Mouse (Mus musculus): ENCODE data around the gene Ip6k3. TPM values are rescaled to one million over a fixed set of nuclear protein-coding genes. Genes with fewer than 3 reads are reported as not detected.

The Ip6k3 gene
- total and polyA plus RNA-seq, 2 experiments: not detected

DNA sequence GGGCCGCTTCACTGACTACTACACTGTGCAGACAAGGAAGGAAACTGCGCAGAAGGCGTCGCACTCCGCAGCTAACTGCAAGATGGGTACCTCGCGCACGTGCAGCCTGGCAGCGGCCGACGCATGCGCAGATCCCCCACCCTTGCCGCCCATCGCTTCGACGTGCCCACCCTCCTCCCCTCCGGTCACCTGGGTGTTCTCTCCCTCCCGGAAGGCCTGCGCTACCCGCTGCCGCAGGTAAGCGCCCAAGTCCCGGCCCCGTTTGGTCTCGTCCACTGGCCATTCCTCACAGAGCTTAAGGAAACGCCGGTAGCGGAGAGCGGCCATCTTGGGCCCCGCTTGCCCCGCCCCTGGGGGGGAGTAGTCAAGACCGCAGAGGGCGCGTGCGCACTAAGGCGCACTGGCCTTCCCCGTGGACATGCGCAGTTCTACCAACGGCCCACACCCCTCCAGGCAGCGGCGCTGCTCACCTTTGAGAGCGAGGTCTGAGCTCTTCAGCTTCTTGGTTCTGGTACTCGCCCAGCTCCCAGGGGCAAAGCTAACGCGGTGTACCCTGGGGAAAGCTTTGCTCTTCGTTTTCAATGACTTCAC lies 33.9 kb downstream of the Ip6k3 start, which contains the start of gene Uqcc2:
Gene Uqcc2 (minus strand): TSS at position 366 of the 591 bp plus-strand sequence.
- DNase-seq (ENCODE audit: extremely low read depth, low read depth, low spot score): peak; percentile 82
- peaks cover 6% of the 10 kb centered on the region for H3K4me1 ChIP-seq (ENCODE audit: control insufficient read depth, insufficient read depth, low read length)
- peak; percentile 47; the same call in 1 of the 2 replicates for TF ChIP-seq POLR2A (IDR thresholded peaks at IDR 0.05; ENCODE audit: extremely low read depth, insufficient read depth, low read length)
- TF ChIP-seq CTCF (IDR thresholded peaks at IDR 0.05; ENCODE audit: low read depth, low read length): peak; percentile 75
- H3K27me3 ChIP-seq (ENCODE audit: control insufficient read depth, insufficient read depth, low read length): no peaks in the 10 kb centered on the region
- under 1% methylated on average over 46 of the region's 46 CpGs for WGBS
- peak within 1 kb of the TSS; percentile 88 for H3K9ac ChIP-seq (ENCODE audit: low read depth, low read length)
- no peaks in the 10 kb centered on the region for H3K36me3 ChIP-seq (ENCODE audit: control insufficient read depth, insufficient read depth, low read length)
- peak within 1 kb of the TSS; percentile 64 for H3K27ac ChIP-seq (replicated peaks; ENCODE audit: insufficient read depth, low read depth, low read length)
- H3K79me2 ChIP-seq (ENCODE audit: control insufficient read depth, insufficient read depth, low read length): peaks cover 15% of the 10 kb centered on the region
- H3K4me3 ChIP-seq (ENCODE audit: insufficient read depth, low read depth, low read length): peak within 1 kb of the TSS; percentile 91

DNA sequence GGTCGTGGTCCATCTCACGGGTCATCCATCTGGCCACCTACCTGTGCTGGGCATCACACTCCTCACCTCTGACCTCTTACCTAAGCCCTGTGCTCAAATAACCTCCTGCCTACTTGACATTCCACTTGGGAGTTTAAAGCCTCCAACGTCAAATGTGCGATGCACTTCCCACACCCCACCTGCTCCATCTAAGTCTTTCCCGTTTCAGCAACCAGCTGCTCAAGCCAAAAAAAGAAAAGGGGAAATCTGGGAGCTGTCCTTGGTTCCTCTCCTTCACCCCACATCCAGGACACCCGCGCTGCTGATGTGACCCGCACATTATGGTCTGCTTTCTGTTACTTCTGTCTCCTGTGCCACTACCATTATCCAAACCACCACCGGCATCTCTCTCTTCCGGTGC lies 35.4 kb downstream of the Ip6k3 start:
- H3K4me3 ChIP-seq (ENCODE audit: insufficient read depth, low read depth, low read length): no peak overlapping the region
- H3K79me2 ChIP-seq (ENCODE audit: control insufficient read depth, insufficient read depth, low read length): peaks cover 19% of the 10 kb centered on the region
- 75% methylated on average over 10 of the region's 10 CpGs for WGBS
- H3K4me1 ChIP-seq (ENCODE audit: control insufficient read depth, insufficient read depth, low read length): peaks cover 6% of the 10 kb centered on the region
- H3K27ac ChIP-seq (replicated peaks; ENCODE audit: insufficient read depth, low read depth, low read length): no peak overlapping the region
- no peaks in the 10 kb centered on the region for H3K36me3 ChIP-seq (ENCODE audit: control insufficient read depth, insufficient read depth, low read length)
- peak; percentile 26 for DNase-seq (ENCODE audit: extremely low read depth, low read depth, low spot score)
- TF ChIP-seq POLR2A (IDR thresholded peaks at IDR 0.05; ENCODE audit: extremely low read depth, insufficient read depth, low read length): no peak
- TF ChIP-seq CTCF (IDR thresholded peaks at IDR 0.05; ENCODE audit: low read depth, low read length): no peak
- no peak overlapping the region for H3K9ac ChIP-seq (ENCODE audit: low read depth, low read length)
- H3K27me3 ChIP-seq (ENCODE audit: control insufficient read depth, insufficient read depth, low read length): no peaks in the 10 kb centered on the region

DNA sequence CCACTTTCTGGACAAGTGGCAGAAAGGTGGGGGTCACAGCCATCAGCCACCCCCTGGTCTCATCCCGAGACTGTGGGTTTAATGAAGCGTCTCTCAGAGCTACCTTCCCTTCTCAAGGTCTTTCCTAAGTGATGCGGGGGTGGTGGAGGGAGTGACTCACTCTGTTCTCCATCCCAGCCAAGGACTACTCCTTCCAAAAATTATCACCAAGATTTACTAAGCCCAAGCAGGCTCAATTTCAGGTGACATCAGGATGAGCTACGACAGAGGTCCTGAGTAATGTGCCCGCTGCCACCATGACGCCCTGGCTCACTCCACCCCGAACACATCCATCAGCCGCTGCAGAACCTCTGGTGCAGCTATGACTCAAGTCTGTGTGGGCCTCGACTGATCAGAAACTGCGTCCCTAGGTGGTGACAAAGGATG lies 36.3 kb downstream of the Ip6k3 start:
- H3K79me2 ChIP-seq (ENCODE audit: control insufficient read depth, insufficient read depth, low read length): peaks cover 19% of the 10 kb centered on the region
- no peaks in the 10 kb centered on the region for H3K36me3 ChIP-seq (ENCODE audit: control insufficient read depth, insufficient read depth, low read length)
- no peak overlapping the region for H3K4me3 ChIP-seq (ENCODE audit: insufficient read depth, low read depth, low read length)
- no peaks in the 10 kb centered on the region for H3K27me3 ChIP-seq (ENCODE audit: control insufficient read depth, insufficient read depth, low read length)
- WGBS: 94% methylated on average over 10 of the region's 10 CpGs
- H3K9ac ChIP-seq (ENCODE audit: low read depth, low read length): no peak overlapping the region
- DNase-seq (ENCODE audit: extremely low read depth, low read depth, low spot score): no peak
- H3K4me1 ChIP-seq (ENCODE audit: control insufficient read depth, insufficient read depth, low read length): peaks cover 6% of the 10 kb centered on the region
- H3K27ac ChIP-seq (replicated peaks; ENCODE audit: insufficient read depth, low read depth, low read length): no peak overlapping the region
- TF ChIP-seq POLR2A (IDR thresholded peaks at IDR 0.05; ENCODE audit: extremely low read depth, insufficient read depth, low read length) (no peak), CTCF (IDR thresholded peaks at IDR 0.05; ENCODE audit: low read depth, low read length) (no peak)

DNA sequence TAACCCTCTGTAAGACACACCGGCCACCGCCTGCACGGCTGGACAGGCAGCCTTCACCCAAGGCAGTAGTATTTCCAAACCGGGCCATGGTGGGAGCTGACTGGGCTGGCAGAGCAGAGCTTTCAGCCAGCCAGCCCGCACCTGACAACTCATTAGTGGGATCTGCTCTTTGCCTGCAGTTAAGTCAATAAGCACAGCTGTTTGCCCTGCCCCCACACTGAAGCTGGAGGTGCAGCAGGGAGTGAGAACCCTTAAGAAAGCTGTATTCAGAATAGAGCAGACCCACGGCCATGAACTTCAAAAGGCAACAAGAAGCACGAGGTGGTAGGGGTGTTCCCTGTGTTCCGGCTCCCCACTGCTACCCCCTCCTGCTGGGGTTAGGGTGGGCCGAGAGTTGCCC lies 37.3 kb downstream of the Ip6k3 start:
- H3K79me2 ChIP-seq (ENCODE audit: control insufficient read depth, insufficient read depth, low read length): peaks cover 19% of the 10 kb centered on the region
- 69% methylated on average over 9 of the region's 9 CpGs for WGBS
- H3K36me3 ChIP-seq (ENCODE audit: control insufficient read depth, insufficient read depth, low read length): no peaks in the 10 kb centered on the region
- no peak overlapping the region for H3K9ac ChIP-seq (ENCODE audit: low read depth, low read length)
- H3K27me3 ChIP-seq (ENCODE audit: control insufficient read depth, insufficient read depth, low read length): no peaks in the 10 kb centered on the region
- TF ChIP-seq POLR2A (IDR thresholded peaks at IDR 0.05; ENCODE audit: extremely low read depth, insufficient read depth, low read length) (no peak), CTCF (IDR thresholded peaks at IDR 0.05; ENCODE audit: low read depth, low read length) (no peak)
- no peak overlapping the region for H3K4me3 ChIP-seq (ENCODE audit: insufficient read depth, low read depth, low read length)
- no peak for DNase-seq (ENCODE audit: extremely low read depth, low read depth, low spot score)
- peaks cover 6% of the 10 kb centered on the region for H3K4me1 ChIP-seq (ENCODE audit: control insufficient read depth, insufficient read depth, low read length)
- no peak overlapping the region for H3K27ac ChIP-seq (replicated peaks; ENCODE audit: insufficient read depth, low read depth, low read length)

DNA sequence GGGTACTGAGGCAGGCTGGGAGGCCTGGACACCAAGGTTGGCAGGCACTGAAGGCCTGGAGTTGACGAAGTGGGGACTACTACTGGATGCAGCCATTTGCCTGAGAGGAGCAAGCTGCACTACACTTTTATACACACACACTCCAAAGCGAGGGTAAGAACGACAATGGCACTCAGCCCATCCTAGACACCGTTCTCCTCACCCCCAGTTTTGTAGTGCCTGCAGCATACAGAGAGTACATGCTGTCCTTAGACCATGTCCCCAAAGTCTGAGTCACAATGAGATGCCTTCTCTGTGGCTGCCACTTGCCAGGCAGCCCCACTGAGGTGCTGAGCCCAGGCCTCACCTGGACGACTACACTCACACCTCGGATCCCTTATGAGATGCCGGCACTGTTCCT lies 37.8 kb downstream of the Ip6k3 start:
- TF ChIP-seq POLR2A (IDR thresholded peaks at IDR 0.05; ENCODE audit: extremely low read depth, insufficient read depth, low read length) (no peak), CTCF (IDR thresholded peaks at IDR 0.05; ENCODE audit: low read depth, low read length) (no peak)
- Histone ChIP-seq H3K9ac (ENCODE audit: low read depth, low read length) (no peak overlapping the region), H3K27ac (replicated peaks; ENCODE audit: insufficient read depth, low read depth, low read length) (no peak overlapping the region), H3K27me3 (ENCODE audit: control insufficient read depth, insufficient read depth, low read length) (no peaks in the 10 kb centered on the region), H3K4me1 (ENCODE audit: control insufficient read depth, insufficient read depth, low read length) (peaks cover 6% of the 10 kb centered on the region), H3K36me3 (ENCODE audit: control insufficient read depth, insufficient read depth, low read length) (no peaks in the 10 kb centered on the region), H3K4me3 (ENCODE audit: insufficient read depth, low read depth, low read length) (no peak overlapping the region), H3K79me2 (ENCODE audit: control insufficient read depth, insufficient read depth, low read length) (peaks cover 19% of the 10 kb centered on the region)
- WGBS: 80% methylated on average over 7 of the region's 7 CpGs
- DNase-seq (ENCODE audit: extremely low read depth, low read depth, low spot score): no peak

DNA sequence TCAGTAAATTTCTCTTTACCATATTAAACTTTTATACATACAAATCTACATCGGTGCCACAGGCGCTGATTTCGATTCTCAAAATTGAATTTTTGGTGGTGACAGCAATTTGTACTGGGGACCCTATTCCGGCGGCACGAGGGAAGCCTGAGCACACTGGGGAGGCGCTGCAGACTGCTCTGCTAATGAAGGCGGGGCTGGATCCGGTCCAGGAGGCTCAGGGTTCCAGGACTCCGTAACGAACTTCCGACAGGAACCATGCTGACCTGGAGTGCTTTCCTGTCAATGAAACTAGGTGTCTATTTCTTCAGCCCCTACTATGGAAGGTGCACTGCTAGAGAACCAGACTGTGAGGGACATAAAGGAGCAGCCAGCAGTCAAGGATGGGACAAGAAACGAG lies 38.3 kb downstream of the Ip6k3 start:
- no peak for TF ChIP-seq CTCF (IDR thresholded peaks at IDR 0.05; ENCODE audit: low read depth, low read length)
- no peak for TF ChIP-seq POLR2A (IDR thresholded peaks at IDR 0.05; ENCODE audit: extremely low read depth, insufficient read depth, low read length)
- H3K4me1 ChIP-seq (ENCODE audit: control insufficient read depth, insufficient read depth, low read length): peaks cover 6% of the 10 kb centered on the region
- H3K36me3 ChIP-seq (ENCODE audit: control insufficient read depth, insufficient read depth, low read length): no peaks in the 10 kb centered on the region
- H3K27ac ChIP-seq (replicated peaks; ENCODE audit: insufficient read depth, low read depth, low read length): no peak overlapping the region
- H3K4me3 ChIP-seq (ENCODE audit: insufficient read depth, low read depth, low read length): no peak overlapping the region
- H3K9ac ChIP-seq (ENCODE audit: low read depth, low read length): no peak overlapping the region
- no peaks in the 10 kb centered on the region for H3K27me3 ChIP-seq (ENCODE audit: control insufficient read depth, insufficient read depth, low read length)
- 86% methylated on average over 13 of the region's 13 CpGs for WGBS
- H3K79me2 ChIP-seq (ENCODE audit: control insufficient read depth, insufficient read depth, low read length): peaks cover 19% of the 10 kb centered on the region
- no peak for DNase-seq (ENCODE audit: extremely low read depth, low read depth, low spot score)
